Mouse (Mus musculus) hematopoietic stem cell, adult 5-6 weeks (primary cell): ENCODE measurements at regions not wholly inside any gene's neighbourhood (a gene's known extent, or its start where the extent isn't known, plus 50 kb on each side); places are given as distances from the start of the nearest gene placed in this dataset.

Source experiments
- ATAC-seq, 2 experiments: fragments of 125-278 bp in 1 of 2; replicated peaks in 1 of 2; 2 replicates each; pipeline ENCODE4 v1.8.0; 2016 to 2017; ENCODE audit warnings: inconsistent platforms in 2 of 2, mild to moderate bottlenecking in 2 of 2, moderate number of reproducible peaks in 2 of 2, low read depth in 1 of 2, moderate TSS enrichment in 1 of 2; ENCODE audit not compliant: low FRiP score in 2 of 2, poor library complexity in 2 of 2, severe bottlenecking in 2 of 2, insufficient read depth in 1 of 2, low TSS enrichment in 1 of 2

- ATAC-seq: no peak
These were observed 70.8 kb downstream of the Sall1 start for GRCm38 (mm10) chr8:88972993-88973690.

DNA sequence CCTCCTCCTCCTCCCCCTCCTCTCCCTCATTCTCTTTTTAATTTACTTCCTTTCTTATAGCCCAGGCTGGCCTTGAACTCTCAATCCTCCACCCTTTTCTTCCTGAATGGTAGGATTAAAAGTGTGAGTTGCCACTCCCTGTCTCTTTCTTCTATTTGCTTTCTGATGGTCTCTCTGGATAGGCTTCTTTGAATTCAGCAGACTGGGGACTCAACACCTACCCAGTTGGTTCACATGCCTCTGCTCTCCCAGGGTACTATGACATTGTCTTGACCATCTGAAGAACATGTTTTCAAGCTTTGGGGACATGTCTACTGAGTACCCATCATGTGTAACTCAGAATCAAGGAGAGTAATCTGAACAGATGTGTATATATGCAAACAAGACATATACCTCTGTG is 85.1 kb downstream of the Sall1 start:
- no peak for ATAC-seq

DNA sequence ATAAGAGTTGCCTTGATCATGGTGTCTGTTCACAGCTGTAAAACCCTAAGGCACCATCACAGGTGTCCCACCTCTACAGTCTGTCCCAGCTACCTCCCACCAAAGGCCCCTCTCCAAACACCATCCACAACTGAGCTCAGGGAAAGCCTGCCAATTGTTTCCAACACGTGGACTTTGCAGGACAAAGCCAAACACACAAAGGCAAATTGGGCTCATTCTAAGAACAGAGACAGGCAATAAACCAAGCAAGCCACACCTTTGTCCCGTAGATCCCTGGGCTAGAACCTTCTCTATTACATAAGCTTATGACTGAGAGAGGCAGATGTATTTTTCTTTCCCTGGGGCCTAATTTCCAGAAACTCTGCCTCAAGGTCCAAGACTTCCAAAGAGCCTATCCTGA is 90.8 kb downstream of the Sall1 start:
- ATAC-seq: no peak

- no peak for ATAC-seq
These were observed 92.2 kb downstream of the Sall1 start for GRCm38 (mm10) chr8:88951829-88952155.

DNA sequence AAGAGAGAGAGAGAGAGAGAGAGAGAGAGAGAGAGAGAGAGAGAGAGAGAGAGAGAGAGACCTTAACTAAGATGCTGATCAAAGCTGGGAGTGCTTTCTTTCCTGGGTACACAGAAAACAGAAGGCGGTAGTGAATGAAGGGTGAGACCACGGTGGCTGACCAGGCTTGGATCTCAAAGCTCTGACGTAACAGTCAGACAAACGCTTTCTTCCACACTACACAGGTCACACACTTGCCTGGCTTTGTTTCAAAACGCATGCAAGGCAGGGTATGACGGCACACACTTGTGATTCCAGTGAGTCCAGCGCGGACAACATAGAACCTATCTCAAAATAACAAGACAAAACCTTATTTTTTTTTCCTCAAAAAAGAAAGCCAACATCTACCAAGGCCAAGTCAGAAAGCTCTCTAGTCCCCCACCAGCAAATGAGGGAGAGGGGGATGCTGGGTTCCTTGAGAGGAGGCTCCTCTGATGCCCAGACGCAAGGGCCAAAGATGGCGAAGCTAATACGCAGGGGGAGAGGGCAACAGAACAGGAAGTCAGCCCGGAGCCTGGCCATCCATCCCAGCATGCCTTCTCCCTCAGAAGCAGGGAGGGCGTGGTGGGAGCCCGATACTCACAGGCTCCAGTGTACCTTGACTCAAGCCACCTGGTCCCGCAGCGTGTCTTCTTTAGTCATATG is 92.7 kb downstream of the Sall1 start:
- ATAC-seq: no peak

GRCm38 (mm10) chr8:88949975-88950374 is 94.0 kb downstream of the Sall1 start:
- no peak for ATAC-seq

GRCm38 (mm10) chr8:88948981-88949380 is 95.0 kb downstream of the Sall1 start:
- no peak for ATAC-seq

DNA sequence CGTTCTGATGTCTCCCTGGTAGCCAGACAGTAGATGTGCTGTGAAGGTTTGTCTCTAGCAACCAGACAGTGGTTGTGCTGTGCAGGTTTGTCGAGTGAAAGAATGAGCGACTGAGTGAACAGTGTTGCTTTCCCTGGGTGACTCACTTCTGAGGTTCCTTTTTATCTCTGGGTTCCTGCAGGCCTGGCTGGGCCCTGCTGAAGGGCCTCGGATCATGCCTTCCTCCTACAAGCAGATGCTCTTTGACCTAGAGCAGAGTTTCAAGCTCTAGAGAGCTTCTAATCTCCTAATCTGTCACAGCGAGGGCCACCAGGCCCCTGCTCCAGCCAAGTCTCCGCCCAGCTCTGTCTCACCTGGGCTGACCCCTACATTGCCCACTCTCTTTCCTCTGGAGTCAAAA is 95.6 kb downstream of the Sall1 start:
- ATAC-seq: no peak

DNA sequence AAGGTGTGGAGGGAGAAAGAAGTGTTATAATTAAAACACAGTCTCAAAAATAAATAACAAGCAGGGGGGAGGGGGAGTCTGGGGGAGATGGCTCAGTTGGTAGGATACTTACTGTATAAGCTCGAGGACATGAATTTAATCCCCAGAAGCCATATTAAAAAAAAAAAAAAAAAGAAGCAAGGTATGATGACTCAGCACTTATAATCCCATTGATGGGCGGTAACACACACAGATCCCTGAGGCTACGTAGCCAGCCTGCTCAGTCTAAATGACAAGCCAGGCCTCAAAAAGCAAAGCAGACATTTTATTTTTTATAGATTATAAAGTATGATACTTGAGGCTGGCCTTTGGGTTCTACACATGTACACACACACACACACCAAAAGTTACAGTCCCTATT is 96.6 kb downstream of the Sall1 start:
- no peak for ATAC-seq

GRCm38 (mm10) chr8:88945656-88946055 is 98.3 kb downstream of the Sall1 start:
- ATAC-seq: no peak

GRCm38 (mm10) chr8:88944038-88944437 is 99.9 kb downstream of the Sall1 start:
- no peak for ATAC-seq

- ATAC-seq: no peak
These were observed 104.8 kb downstream of the Sall1 start for GRCm38 (mm10) chr8:88939071-88939746.

DNA sequence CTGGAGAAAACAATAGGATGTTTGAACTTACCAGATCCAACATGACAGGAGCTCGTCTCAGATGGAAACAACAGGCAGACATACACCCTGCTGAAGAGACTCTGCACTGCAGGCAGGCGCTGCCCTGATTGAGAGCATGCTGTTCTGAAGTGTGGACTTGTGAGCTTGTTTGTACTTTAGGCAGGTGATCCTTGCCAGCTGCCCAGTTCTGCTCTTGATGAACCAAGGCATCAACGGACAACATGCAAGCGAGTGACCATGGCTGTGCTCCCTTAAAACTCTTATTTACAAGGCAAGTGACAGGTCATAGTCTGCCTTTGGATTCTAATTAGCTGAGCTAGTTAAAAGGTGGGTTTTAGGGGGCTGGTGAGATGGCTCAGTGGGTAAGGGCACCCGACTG is 109.3 kb downstream of the Sall1 start:
- no peak for ATAC-seq

DNA sequence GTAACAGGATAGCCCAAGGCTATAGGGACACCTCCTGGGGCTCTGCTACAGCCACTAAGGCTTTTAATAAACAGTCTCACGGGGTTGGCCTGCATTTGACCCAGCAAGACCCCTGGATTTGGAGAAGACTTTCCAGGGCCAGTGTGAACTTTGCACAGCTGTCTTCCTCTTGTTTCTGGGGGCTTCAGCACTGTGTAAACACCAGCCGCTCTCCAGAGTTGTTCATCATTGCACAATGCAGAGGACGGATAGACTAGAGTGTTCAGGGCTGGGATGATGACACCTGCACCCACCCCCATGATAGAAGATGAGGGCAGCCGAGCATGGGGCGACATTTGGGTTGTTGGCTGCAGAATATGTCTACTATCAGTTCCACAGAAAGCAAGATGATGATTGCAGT is 112.9 kb downstream of the Sall1 start:
- no peak for ATAC-seq

- ATAC-seq: no peak
These were observed 113.6 kb downstream of the Sall1 start for GRCm38 (mm10) chr8:88930370-88930769.

- no peak for ATAC-seq
These were observed 115.1 kb downstream of the Sall1 start for GRCm38 (mm10) chr8:88928675-88929377.

GRCm38 (mm10) chr8:88922840-88923239 is 121.1 kb downstream of the Sall1 start:
- no peak for ATAC-seq

DNA sequence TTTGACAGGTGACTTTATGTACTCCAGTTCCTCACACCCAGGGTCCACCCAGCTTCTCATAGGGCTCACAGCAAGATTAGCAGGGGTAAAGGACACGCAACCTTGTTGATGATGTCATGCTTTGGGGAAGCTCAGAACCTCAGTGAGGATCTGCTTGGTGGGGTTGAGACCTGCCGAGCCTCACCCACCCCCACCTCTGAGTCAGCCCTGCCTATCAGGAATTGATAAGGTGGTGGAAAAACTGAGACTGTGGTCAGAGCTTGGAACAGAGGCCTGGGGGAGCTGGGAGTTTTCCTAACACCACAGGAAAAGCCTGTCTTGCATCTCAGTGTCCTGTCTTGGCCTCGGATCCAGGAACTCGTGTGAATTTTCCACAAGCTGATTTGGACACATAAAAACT is 122.0 kb downstream of the Sall1 start:
- no peak for ATAC-seq
